Mouse (Mus musculus) embryonic fibroblast, embryonic 13.5 days (primary cell): Measurements from ENCODE around the gene Itgb7. TPM values are rescaled to one million over a fixed set of nuclear protein-coding genes. Genes with fewer than 3 reads are reported as not detected.

Experiments used
- H3K27ac ChIP-seq: 2 replicates; pipeline ENCODE4 v1.5.1; 2012; ENCODE audit warnings: low read length, control low read depth, inconsistent platforms; ENCODE audit not compliant: insufficient read depth
- H3K4me1 ChIP-seq: 2 replicates; pipeline ENCODE4 v1.6.1; 2011; ENCODE audit warnings: low read length; ENCODE audit not compliant: control insufficient read depth, insufficient read depth
- H3K4me3 ChIP-seq: 2 replicates; pipeline ENCODE4 v1.5.1; 2011; ENCODE audit warnings: mild to moderate bottlenecking, control low read depth, low read length; ENCODE audit not compliant: insufficient read depth
- CTCF ChIP-seq: IDR thresholded peaks from 2 replicates; pipeline ENCODE4 v1.5.1; 2011; ENCODE audit warnings: mild to moderate bottlenecking, control low read depth, low read length, moderate library complexity, borderline replicate concordance; ENCODE audit not compliant: insufficient read depth
- POLR2A ChIP-seq: IDR thresholded peaks from 2 replicates; pipeline ENCODE4 v1.6.1; 2011; ENCODE audit warnings: low read depth, mild to moderate bottlenecking, control low read depth, low read length, moderate library complexity
- polyA plus RNA-seq: library from polyadenylated mRNA; stranded (reverse); fragments of >200 nt; gene quantifications from 2 replicates; pipeline ENCODE4 v1.2.4, GENCODE M21; 2011; ENCODE audit warnings: low read depth; ENCODE audit not compliant: missing spikeins, insufficient read length

Gene Itgb7
- polyA plus RNA-seq, 1 experiment = 0.51 TPM

GRCm38 (mm10) chr15:102248812-102249191 is 17.1 kb upstream of the Itgb7 start:
- TF ChIP-seq POLR2A (no peak), CTCF (no peak)
- Histone ChIP-seq H3K27ac (peak overlapping the region; percentile 96), H3K4me1 (peaks cover 14% of the 10 kb centered on the region), H3K4me3 (no peak overlapping the region; the same call in 1 of the 2 replicates)

- peaks cover 14% of the 10 kb centered on the region for H3K4me1 ChIP-seq
- H3K27ac ChIP-seq = peak overlapping the region; percentile 96
- TF ChIP-seq CTCF (no peak), POLR2A (peak; percentile 44; the same call in 1 of the 2 replicates)
- H3K4me3 ChIP-seq = peak overlapping the region; percentile 12; the same call in 1 of the 2 replicates
Observed at GRCm38 (mm10) chr15:102248131-102248811, 16.5 kb upstream of the Itgb7 start.

DNA sequence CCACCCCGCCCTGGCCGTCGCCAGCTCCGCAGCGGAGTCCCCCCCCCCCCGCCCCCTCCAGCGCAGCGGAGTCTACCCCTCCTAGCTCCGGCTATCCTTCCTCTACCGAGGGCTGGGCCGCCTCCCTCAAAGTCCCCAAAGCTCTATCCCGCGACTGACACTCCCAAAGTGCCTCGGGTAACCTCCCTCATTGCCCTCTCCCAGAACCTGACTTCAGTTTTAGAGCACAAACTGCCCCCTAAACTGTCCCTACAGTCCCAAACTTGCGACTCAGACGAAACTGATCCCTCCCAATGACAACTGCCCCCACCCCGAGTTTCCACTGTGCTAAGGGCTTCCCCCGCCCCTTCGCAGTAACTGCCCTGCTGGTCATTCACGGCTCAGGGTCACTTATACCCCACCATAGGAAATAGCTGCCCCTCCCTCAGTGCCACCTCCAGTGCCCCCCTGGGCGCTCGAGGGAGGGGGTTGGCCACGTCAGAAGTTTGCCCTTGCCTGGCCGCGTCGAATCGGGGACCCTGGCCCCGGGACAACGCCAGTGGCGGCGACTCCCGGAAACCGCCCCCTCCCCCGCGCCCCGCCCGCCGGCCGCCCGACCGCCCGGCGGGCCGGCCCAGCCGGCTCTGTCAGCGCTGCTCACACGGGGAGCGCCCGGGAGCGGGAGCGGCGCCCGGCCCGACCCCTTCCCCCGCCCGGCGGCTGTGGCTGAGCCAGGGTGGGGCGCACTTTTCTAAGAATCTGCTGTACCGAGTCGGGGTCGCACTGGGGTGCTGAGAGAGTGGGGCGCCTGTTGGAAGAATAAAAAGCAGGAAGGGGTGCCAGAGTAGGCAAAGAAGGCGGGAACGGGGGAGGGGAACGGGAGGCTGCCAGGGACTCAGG is 15.7 kb upstream of the Itgb7 start:
- Histone ChIP-seq H3K27ac (peak overlapping the region; percentile 96), H3K4me1 (peaks cover 17% of the 10 kb centered on the region), H3K4me3 (peak overlapping the region; percentile 31)
- TF ChIP-seq POLR2A (peak; percentile 47), CTCF (no peak)

DNA sequence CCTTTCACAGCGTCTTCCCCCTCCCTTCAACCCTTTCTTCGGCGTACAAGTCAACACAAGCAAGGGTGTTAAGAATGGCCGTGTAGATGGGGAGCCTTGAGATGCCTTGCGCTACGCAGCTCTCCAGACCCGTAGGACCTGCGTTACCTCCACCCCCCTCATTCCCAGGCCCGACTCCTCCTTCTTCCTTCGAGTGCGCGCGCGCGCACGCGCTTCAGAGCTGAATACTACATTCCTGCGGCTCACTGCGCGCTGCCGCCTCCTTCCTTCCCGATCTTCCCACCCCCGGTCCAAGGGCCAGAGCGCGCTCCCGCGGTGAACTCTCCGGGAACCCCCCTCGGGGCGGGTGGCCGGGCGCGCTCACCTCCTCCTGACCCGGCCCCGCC is 15.1 kb upstream of the Itgb7 start:
- H3K4me3 ChIP-seq = peak overlapping the region; percentile 67
- peak overlapping the region; percentile 91 for H3K27ac ChIP-seq
- no peak for TF ChIP-seq CTCF
- peak; percentile 49; the same call in 1 of the 2 replicates for TF ChIP-seq POLR2A
- H3K4me1 ChIP-seq = peaks cover 17% of the 10 kb centered on the region

DNA sequence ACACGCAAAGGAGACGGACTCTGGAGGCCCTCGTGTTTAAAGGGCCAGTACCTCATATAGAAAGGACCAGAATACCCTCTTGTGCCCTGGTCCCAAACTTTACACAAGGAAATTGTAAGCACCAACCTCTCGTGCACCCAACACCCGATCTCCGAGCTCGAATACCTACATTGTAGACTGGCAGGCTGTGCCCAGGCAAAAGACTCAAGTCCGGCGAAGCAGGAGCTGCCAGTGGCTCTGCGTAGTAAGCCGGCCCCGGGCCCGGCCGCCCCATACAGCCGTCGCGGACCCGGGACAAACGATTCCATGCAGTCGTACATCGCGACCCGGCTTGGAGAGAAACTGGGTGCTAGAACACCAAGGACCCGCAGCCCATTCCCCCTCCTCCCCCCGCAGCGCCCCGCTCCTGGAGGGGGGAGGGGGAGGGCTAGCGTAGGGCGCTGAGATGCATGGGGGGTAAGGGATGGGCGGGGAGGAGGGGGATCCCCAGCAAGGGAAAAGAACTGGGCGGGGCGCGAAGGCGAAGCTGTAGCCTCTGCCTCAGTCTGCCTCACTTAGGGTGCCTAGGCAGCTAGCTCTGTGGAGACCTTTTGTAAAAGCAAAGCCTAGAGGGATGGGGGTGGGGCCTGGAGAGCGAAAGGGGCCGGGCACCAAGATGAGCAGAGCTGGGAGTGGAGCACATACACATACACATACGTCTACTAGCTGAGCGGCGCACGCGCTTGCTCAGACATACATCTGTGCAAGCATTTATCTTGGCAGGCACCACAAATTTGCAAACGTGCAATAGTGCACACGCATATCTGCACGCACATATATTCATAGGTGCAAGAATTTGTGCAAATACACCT is 14.4 kb upstream of the Itgb7 start:
- peak overlapping the region; percentile 91 for H3K27ac ChIP-seq
- peak overlapping the region; percentile 67 for H3K4me3 ChIP-seq
- TF ChIP-seq CTCF (no peak), POLR2A (peak; percentile 82)
- H3K4me1 ChIP-seq = peaks cover 17% of the 10 kb centered on the region

DNA sequence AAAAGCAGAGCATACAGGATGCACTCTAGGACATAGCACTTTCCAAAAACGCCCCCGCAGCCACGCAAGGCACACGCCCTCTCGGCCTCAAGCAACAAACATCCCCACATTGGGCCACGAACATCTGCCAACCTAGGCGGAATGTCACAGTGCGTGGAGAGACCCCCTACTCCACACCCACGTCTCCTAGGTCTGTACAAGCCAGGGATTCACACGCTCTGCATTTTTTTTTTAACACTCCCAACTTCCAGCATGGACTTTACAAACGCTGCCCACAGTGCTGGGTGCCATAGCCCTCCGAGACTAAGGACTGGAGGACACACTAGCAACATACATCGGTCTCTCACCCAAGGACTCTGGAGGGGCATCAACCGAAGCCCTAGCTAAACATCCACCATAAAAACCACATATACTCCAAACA is 13.7 kb upstream of the Itgb7 start:
- TF ChIP-seq POLR2A = peak; percentile 30; the same call in 1 of the 2 replicates
- no peak for TF ChIP-seq CTCF
- peaks cover 17% of the 10 kb centered on the region for H3K4me1 ChIP-seq

DNA sequence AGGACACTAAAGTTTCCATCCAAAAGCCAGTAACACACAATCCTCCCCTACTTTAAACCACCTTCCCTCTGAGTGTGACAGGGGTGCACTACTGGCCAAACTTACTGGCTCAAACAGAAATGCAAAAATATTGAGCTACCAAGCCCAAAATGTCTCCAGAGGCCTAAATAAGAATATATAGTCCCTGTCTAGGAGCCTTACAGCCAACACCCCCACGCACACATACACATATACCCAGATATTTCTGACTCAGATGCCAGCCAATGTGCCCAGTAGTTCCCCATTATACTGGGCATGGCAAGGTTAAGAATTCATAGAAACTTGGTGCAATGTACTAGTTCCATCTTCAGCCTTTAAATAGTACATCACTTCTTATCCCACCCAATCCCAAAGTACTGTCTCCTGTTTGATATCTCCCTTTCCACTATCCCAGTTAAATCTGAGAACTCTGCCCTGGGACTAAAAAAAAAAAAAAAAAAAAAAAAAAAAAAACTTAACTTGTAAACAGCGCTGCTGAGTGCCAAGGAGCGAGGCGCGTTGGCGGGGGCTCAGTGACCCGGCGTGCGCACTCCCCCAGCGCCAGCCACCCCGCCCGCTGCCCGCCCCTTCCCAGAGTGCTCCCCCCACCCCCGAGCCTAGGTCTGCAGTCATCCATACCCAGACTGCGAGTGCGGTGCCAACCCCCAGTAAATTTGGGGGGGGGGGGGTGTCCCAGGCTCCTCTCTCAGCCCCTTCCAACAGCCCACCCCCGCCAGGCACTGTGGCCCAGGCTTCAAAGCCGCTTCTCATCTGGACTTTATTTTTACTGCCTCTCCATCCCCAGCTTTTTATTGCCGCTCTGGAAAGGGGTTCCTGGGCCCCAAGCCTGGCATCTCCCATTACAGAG is 12.8 kb upstream of the Itgb7 start:
- Histone ChIP-seq H3K4me1 (peaks cover 12% of the 10 kb centered on the region), H3K4me3 (peak overlapping the region; percentile 67), H3K27ac (peak overlapping the region; percentile 91)
- 0 out of 2 replicates have a peak, but pooled peaks have one; percentile 1 for TF ChIP-seq POLR2A
- TF ChIP-seq CTCF = no peak

More for the DNA sequence above, 13.7 kb upstream of the Itgb7 start:
- Histone ChIP-seq H3K27ac (peak overlapping the region; percentile 91), H3K4me3 (peak overlapping the region; percentile 67)

GRCm38 (mm10) chr15:102243229-102244190 is 11.8 kb upstream of the Itgb7 start:
- Histone ChIP-seq H3K27ac (peak overlapping the region; percentile 59), H3K4me1 (peaks cover 8% of the 10 kb centered on the region), H3K4me3 (peak overlapping the region; percentile 67)
- TF ChIP-seq POLR2A (peak; percentile 36; the same call in 1 of the 2 replicates), CTCF (no peak)
